Mouse (Mus musculus) embryonic fibroblast, embryonic 13.5 days (primary cell): ENCODE measurements around the gene Otulin. TPM values are rescaled to one million over a fixed set of nuclear protein-coding genes. Genes with fewer than 3 reads are reported as not detected.

Experiments used
- H3K27ac ChIP-seq: 2 replicates; pipeline ENCODE4 v1.5.1; 2012; ENCODE audit warnings: low read length, control low read depth, inconsistent platforms; ENCODE audit not compliant: insufficient read depth
- H3K4me1 ChIP-seq: 2 replicates; pipeline ENCODE4 v1.6.1; 2011; ENCODE audit warnings: low read length; ENCODE audit not compliant: control insufficient read depth, insufficient read depth
- H3K4me3 ChIP-seq: 2 replicates; pipeline ENCODE4 v1.5.1; 2011; ENCODE audit warnings: mild to moderate bottlenecking, control low read depth, low read length; ENCODE audit not compliant: insufficient read depth
- CTCF ChIP-seq: IDR thresholded peaks from 2 replicates; pipeline ENCODE4 v1.5.1; 2011; ENCODE audit warnings: mild to moderate bottlenecking, control low read depth, low read length, moderate library complexity, borderline replicate concordance; ENCODE audit not compliant: insufficient read depth
- POLR2A ChIP-seq: IDR thresholded peaks from 2 replicates; pipeline ENCODE4 v1.6.1; 2011; ENCODE audit warnings: low read depth, mild to moderate bottlenecking, control low read depth, low read length, moderate library complexity
- polyA plus RNA-seq: library from polyadenylated mRNA; stranded (reverse); fragments of >200 nt; gene quantifications from 2 replicates; pipeline ENCODE4 v1.2.4, GENCODE M21; 2011; ENCODE audit warnings: low read depth; ENCODE audit not compliant: missing spikeins, insufficient read length

Otulin gene
- polyA plus RNA-seq, 1 experiment: 23.3 TPM

DNA sequence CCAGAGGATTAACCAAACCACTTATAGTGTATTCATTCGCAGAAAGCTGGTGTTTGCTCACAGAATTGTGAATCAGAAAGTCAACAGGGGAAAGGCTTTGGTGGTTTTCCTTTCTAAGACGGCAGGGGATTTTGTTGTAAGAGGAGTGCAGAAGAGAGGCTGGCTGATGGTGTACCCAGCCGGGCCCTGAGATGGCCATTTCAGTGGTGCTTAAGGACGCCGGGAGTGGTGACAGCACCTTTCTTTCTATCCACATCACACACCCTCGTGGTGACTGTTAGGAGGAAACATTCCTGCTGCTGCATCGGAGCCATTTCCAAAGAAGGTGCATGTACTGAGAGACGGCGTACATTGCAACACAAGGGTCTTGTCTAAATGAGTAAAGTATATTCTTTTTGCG is 85.3 kb downstream of the Otulin start:
- TF ChIP-seq POLR2A: no peak
- TF ChIP-seq CTCF: no peak
- Histone ChIP-seq H3K4me1 (no peaks in the 10 kb centered on the region), H3K27ac (no peak overlapping the region), H3K4me3 (no peak overlapping the region)

DNA sequence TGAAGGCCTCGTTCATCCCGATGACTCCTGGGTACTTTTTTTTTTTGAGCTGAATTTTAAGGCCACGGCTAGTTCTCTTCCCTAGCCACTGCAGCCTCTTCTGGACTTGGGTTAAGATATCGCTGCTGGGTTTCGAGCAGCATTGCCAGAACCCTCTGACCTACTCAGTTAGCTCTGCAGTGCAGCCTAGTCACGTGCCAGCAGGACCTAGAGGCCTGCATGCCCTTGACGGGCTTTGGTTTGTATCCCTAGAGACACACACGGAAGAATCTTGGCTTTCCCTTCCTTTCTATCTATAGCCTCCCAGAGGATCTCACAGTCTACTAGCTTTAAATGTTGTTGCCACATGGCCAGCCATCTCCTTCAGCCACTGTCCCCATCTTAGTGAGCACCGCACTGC is 90.7 kb downstream of the Otulin start:
- Histone ChIP-seq H3K4me3 (no peak overlapping the region), H3K27ac (no peak overlapping the region), H3K4me1 (no peaks in the 10 kb centered on the region; the same call in 1 of the 2 replicates)
- TF ChIP-seq POLR2A (no peak), CTCF (no peak)

DNA sequence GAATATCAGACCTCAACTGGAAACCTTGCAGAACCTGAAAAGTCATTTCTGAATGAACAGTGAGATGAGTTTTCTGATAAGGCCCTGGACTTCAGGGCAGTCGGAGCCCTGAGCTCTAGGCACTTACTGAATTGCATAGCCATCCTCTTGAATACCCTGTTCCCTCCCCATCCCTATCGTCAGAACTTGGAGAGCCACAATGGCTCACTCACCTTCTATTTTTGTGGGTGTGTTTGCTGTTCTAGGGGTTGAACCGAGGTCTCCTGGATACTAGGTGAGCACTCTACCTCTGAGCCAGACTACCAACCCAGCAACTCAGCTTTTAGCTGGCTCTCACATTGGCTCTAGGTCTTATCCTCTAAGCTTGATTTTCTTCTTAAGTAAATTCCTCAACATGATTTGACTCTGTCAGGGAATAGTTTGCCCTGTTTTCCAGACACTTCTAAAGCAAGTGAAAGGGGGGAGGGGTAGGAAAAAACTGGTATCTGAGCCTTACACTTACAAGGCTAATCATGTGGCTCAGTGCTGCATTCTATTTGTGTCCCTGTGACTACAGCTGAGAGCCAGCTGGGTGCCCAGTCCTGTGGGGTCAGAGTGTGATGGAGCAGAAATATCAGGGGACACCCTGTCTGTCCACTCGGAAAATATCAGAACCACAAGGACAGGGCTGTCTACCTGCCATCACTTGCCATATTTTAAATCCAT is 92.8 kb downstream of the Otulin start:
- peak overlapping the region; percentile 65 for H3K27ac ChIP-seq
- no peak for TF ChIP-seq CTCF
- no peak for TF ChIP-seq POLR2A

DNA sequence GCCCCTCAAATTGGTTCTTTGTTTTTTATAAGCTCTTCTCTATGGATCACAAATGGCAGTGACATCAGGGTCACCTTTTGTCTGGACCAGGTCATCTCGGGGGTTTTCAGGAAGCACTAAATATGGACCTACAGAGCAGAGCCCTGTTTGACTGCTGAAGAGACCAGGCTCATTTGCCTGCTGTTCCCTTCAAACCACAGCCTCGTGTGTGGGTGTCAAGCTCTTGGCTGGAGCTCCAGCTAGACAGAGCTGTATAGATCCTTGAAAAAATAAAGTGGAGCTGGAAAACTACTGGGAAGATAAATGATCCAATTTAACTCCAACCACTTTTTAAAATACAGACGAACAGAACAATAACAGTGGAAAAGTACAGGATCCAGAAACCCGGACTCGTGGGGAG is 93.7 kb downstream of the Otulin start:
- H3K4me3 ChIP-seq: no peak overlapping the region
- TF ChIP-seq POLR2A (no peak), CTCF (no peak)
- H3K27ac ChIP-seq: peak overlapping the region; percentile 65
- H3K4me1 ChIP-seq: no peaks in the 10 kb centered on the region; the same call in 1 of the 2 replicates

More for the DNA sequence above, 92.8 kb downstream of the Otulin start:
- no peak overlapping the region for H3K4me3 ChIP-seq
- H3K4me1 ChIP-seq: no peaks in the 10 kb centered on the region; the same call in 1 of the 2 replicates

DNA sequence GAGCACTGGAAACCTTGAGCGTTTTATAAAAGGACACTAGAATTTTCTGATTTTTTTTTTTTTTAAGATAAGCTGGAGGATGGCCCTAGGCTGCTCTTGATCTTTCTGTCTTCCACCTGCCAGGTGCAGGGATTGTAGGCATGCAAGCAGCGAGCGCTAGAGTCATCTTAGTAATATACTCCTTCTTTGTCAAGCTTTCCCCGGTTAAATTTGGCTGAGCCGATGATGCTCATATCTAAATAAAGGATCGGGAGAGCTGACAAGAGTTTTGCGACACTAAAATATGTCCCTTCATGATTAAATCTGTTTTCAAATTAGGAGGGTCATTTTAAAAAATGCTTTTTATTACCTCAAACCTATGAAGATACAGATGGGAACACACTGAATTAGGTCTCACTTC is 94.3 kb downstream of the Otulin start:
- H3K27ac ChIP-seq: no peak overlapping the region
- H3K4me1 ChIP-seq: no peaks in the 10 kb centered on the region; the same call in 1 of the 2 replicates
- TF ChIP-seq POLR2A (no peak), CTCF (no peak)
- H3K4me3 ChIP-seq: no peak overlapping the region

DNA sequence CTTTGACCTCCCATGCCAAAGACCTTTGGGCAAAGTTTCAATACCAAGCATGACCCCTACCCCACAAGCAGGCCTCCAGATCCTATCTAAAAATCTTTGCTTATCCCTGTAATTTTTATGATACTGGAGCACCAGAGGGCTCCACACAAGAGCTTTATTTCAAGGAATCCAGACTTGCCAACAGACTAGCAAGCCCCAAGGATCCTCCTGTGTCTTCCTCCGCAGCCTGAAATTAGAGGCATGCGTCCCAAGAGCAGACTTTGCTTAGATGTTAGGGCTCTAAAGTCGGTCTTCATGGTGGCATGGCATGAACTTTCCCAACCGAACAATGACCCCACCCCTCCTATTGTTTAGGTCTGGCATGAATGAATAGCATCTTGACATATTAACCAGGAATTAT is 94.8 kb downstream of the Otulin start:
- no peaks in the 10 kb centered on the region; the same call in 1 of the 2 replicates for H3K4me1 ChIP-seq
- no peak overlapping the region for H3K27ac ChIP-seq
- H3K4me3 ChIP-seq: no peak overlapping the region
- no peak for TF ChIP-seq CTCF
- TF ChIP-seq POLR2A: no peak

DNA sequence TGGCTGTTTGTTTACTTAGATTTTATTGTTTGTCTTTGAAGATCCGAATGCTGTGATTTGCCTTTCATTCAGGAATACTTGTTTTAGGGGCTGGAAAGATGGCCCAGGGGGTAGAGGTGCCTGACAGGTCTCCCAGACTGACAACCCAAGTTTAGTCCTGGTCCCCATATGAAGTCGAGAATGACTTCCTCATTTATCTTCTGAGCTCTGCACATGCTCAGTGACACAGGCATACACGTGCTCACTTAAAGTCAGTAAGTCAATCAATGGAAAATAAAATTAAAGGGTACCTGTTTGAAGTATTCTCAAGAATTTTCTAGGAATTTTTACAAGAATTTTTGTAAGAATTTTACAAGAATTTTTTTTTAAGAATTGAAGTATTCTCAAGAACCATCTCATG is 97.5 kb downstream of the Otulin start:
- H3K4me1 ChIP-seq: peaks cover 7% of the 10 kb centered on the region
- no peak for TF ChIP-seq POLR2A
- no peak for TF ChIP-seq CTCF
- no peak overlapping the region for H3K4me3 ChIP-seq
- H3K27ac ChIP-seq: no peak overlapping the region

DNA sequence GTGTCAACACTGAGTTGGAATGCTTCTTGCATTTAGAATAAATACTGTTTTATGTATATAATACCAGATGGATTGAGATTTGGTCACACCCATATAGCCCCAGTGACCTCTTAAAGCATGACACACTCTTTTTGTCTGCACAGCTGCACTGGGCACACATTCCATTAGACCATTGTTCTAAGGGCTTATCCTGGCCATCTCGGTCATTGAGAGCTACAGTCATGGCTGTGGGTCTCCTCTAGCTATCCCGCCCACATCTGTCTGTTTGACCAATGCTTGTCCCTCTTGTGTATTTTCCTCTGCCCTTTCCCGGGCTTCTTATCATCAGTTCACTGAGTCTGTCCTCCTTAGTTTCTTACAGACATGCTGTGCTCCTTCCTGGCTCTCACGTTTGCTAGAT is 100.5 kb downstream of the Otulin start:
- H3K4me1 ChIP-seq: peaks cover 7% of the 10 kb centered on the region
- no peak overlapping the region for H3K27ac ChIP-seq
- TF ChIP-seq CTCF: no peak
- no peak for TF ChIP-seq POLR2A
- no peak overlapping the region for H3K4me3 ChIP-seq

DNA sequence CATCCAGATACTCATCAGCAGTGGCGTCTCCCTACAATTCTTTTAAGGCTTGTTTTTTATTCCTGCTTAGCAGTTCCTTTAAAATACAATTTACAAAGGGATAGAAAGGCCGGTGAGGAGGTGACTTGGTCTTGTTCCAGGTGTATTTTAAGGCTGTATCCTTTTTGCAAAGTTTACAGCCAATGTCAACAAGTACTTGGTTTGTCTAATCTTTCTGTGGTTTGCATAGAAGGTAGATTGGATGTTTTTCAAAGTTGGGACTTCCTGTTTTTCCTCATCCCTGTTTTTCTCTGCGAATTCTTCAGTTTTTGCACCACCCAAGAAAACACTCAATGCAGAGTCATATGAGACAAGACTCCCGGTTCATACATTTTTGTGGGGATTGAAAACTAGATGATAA is 101.6 kb downstream of the Otulin start:
- TF ChIP-seq CTCF: no peak
- TF ChIP-seq POLR2A: no peak

DNA sequence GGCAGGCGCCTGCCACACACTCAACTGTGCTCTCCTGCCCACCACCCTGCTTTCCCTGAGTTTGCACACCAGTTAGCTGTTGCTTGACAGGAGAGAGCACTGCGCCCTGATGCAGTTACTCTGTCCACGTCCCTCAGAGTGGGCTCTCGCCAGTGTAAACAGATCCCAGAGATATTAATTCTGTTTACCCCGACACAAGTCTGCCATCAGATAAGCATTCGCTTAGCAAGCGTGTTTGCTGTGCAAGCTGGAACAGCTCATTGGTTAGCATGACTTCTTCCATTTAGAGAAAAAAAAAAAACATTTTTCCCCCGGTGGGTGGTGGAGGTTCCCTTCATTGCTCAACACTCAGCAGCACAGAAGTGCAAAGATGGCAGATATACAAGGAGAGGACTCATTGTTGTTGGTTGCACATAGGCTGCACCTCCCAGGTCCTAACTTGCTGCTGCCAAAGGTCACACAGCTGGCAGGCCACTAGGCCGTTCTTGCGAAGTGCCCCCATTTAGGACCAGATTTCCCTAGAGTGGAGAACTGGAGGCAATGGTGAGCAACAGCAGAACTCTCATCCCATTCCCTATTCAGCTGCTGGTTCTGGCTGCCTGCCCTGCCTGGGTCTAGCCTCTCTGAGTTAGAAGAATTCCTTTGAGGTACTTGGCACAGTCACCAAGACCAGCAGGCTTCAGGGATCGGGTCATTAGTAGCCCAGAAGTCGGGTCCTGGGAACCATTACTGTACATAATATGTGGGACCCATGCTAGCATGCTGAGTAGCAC is 105.1 kb downstream of the Otulin start:
- no peak for TF ChIP-seq POLR2A
- no peak for TF ChIP-seq CTCF
- H3K4me1 ChIP-seq: peaks cover 7% of the 10 kb centered on the region

More for the DNA sequence above, 101.6 kb downstream of the Otulin start:
- peaks cover 7% of the 10 kb centered on the region for H3K4me1 ChIP-seq
- H3K27ac ChIP-seq: no peak overlapping the region; the same call in 1 of the 2 replicates
- H3K4me3 ChIP-seq: no peak overlapping the region

DNA sequence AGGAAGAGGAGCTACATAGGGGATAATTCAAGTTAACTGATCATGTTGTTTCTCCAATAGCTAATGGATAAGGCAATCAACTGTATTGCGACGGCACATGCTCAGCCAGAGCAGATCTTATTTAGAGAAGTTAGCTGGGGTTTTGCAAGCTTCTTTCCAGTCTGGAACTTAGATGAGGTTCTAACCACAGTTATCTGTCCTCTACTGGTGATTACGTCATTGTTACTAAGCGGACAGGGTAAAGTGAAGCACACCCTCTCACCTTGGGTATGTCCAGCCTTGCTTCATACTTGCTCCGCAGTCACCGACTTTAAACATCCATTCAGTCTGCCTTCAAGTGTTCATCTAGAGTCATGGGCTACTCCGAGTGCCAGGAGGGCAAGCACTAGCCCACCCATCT is 110.6 kb downstream of the Otulin start:
- peaks cover 6% of the 10 kb centered on the region for H3K4me1 ChIP-seq
- TF ChIP-seq CTCF: no peak
- no peak for TF ChIP-seq POLR2A

More for the DNA sequence above, 105.1 kb downstream of the Otulin start:
- no peak overlapping the region for H3K27ac ChIP-seq
- no peak overlapping the region for H3K4me3 ChIP-seq

More for the DNA sequence above, 110.6 kb downstream of the Otulin start:
- H3K27ac ChIP-seq: no peak overlapping the region
- H3K4me3 ChIP-seq: no peak overlapping the region
